ENCODE assay signal across 27 mouse cellular contexts in genomic region chr13:31966931-31967532, GRCm38 (mm10).
DNase-seq lines count a peak whose midpoint lies in the region; ATAC-seq lines count a peak whose summit lies in the region.
"Had no signal": no experiment of that assay in that cellular context is flagged by ENCODE, and none has a peak within 500 bp of the region (broad histone marks: within the 10 kb centered on the region; RNA-seq: fewer than 3 reads in every experiment).

No protein-coding gene starts in this region.

- H3K36me3 ChIP-seq in embryonic facial prominence, embryonic 11.5 days (replicated peaks; ENCODE audit: control insufficient read depth, insufficient read depth, low read depth, low read length): no peaks in the 10 kb centered on the region
- no peaks in the 10 kb centered on the region for H3K36me3 ChIP-seq in limb, embryonic 10.5 days
- H3K36me3 ChIP-seq: heart, embryonic 13.5 days; hindbrain, embryonic 15.5 days; midbrain, embryonic 12.5 days; neural tube, embryonic 15.5 days; stomach, embryonic 15.5 days had no signal

- H3K9me3 ChIP-seq in embryonic facial prominence, embryonic 11.5 days (replicated peaks; ENCODE audit: control insufficient read depth, low read length): no peaks in the 10 kb centered on the region
- no peaks in the 10 kb centered on the region for H3K9me3 ChIP-seq in limb, embryonic 10.5 days (replicated peaks)
- H3K9me3 ChIP-seq: heart, embryonic 13.5 days; hindbrain, embryonic 15.5 days; midbrain, embryonic 12.5 days; neural tube, embryonic 15.5 days; stomach, embryonic 15.5 days had no signal

- H3K4me2 ChIP-seq in embryonic facial prominence, embryonic 11.5 days (ENCODE audit: low read depth, low read length): no peak overlapping the region
- H3K4me2 ChIP-seq: heart, embryonic 13.5 days; hindbrain, embryonic 15.5 days; midbrain, embryonic 12.5 days; neural tube, embryonic 15.5 days; stomach, embryonic 15.5 days had no signal

- peaks cover 2% of the 10 kb centered on the region; the same call in 1 of the 2 replicates for H3K4me1 ChIP-seq in embryonic facial prominence, embryonic 11.5 days (ENCODE audit: control insufficient read depth, insufficient read depth, low read length)
- peaks cover 32% of the 10 kb centered on the region for H3K4me1 ChIP-seq in limb, embryonic 10.5 days
- H3K4me1 ChIP-seq: midbrain, embryonic 12.5 days; stomach, embryonic 15.5 days had no signal

- 36% methylated on average over 3 of the region's 3 CpGs for WGBS in embryonic facial prominence, embryonic 11.5 days
- WGBS in limb, embryonic 10.5 days: 45% methylated on average over 3 of the region's 3 CpGs

- no peaks in the 10 kb centered on the region for H3K27me3 ChIP-seq in embryonic facial prominence, embryonic 11.5 days (ENCODE audit: control insufficient read depth, insufficient read depth, low read length)
- peaks cover 75% of the 10 kb centered on the region for H3K27me3 ChIP-seq in limb, embryonic 10.5 days (ENCODE audit: low read depth, poor library complexity, severe bottlenecking)
- H3K27me3 ChIP-seq: heart, embryonic 13.5 days; hindbrain, embryonic 15.5 days; midbrain, embryonic 12.5 days; neural tube, embryonic 15.5 days; stomach, embryonic 15.5 days had no signal

- ATAC-seq in embryonic facial prominence, embryonic 11.5 days (replicated peaks; ENCODE audit: insufficient number of reproducible peaks, low FRiP score, low TSS enrichment, low read depth): no peak; the same call in 1 of the 2 replicates
- ATAC-seq: CD4-positive, CD25-positive, alpha-beta regulatory T cell, adult 4 months; forebrain, embryonic 16.5 days had no signal

- H3K9ac ChIP-seq in embryonic facial prominence, embryonic 11.5 days (replicated peaks; ENCODE audit: low read length): no peak overlapping the region
- H3K9ac ChIP-seq: heart, embryonic 13.5 days; hindbrain, embryonic 15.5 days; liver, embryonic 14.5 days; midbrain, embryonic 12.5 days; neural tube, embryonic 15.5 days; stomach, embryonic 15.5 days had no signal

- peak overlapping the region; percentile 48 for H3K27ac ChIP-seq in embryonic facial prominence, embryonic 11.5 days (replicated peaks; ENCODE audit: low read depth, low read length)
- H3K27ac ChIP-seq in limb, embryonic 10.5 days: peak overlapping the region; percentile 58; the same call in 1 of the 2 replicates
- H3K27ac ChIP-seq: heart, embryonic 13.5 days; hindbrain, embryonic 15.5 days; liver, embryonic 14.5 days; midbrain, embryonic 12.5 days; neural tube, embryonic 15.5 days; stomach, embryonic 15.5 days had no signal

- H3K4me3 ChIP-seq in embryonic facial prominence, embryonic 11.5 days (ENCODE audit: low read depth, low read length): no peak overlapping the region
- no peak overlapping the region for H3K4me3 ChIP-seq in limb, embryonic 10.5 days
- H3K4me3 ChIP-seq: heart, embryonic 13.5 days; hindbrain, embryonic 15.5 days; midbrain, embryonic 12.5 days; neural tube, embryonic 15.5 days; stomach, embryonic 15.5 days had no signal

- peak; percentile 48 for DNase-seq in embryo, embryonic 10 days (ENCODE audit: low spot score)
- DNase-seq in embryo, embryonic 9.5 days (ENCODE audit: extremely low spot score): no peak
- peak; percentile 25 for DNase-seq in 3T3-L1 (ENCODE audit: low read depth, low spot score)
- DNase-seq in embryonic facial prominence, embryonic 11.5 days (ENCODE audit: low spot score): peak; percentile 65
- no peak for DNase-seq in limb, embryonic 10.5 days (ENCODE audit: low spot score)
- no peak for DNase-seq in lung, postnatal 36 days
- no peak for DNase-seq in kidney, postnatal 36 days
- DNase-seq: adrenal gland, postnatal 25 days; cerebellum, adult 11-12 months; cerebellum, adult 9-11 months; heart, postnatal 10 days; kidney, adult 18-20 months; kidney, postnatal 4 days; layer of hippocampus, postnatal 36 days; liver; lung, adult 2 months; retina, postnatal 1 day; right cerebral cortex, postnatal 25 days; thymus, postnatal 14 days had no signal

Comparison
In these comparisons a context has a peak if more than half of its experiments do, and no peak if none do; other contexts are left out.
1. DNase-seq: peak in embryo, embryonic 10 days (single experiment), 3T3-L1 (single experiment) and embryonic facial prominence, embryonic 11.5 days (single experiment); none in embryo, embryonic 9.5 days (single experiment), limb, embryonic 10.5 days (single experiment), lung, postnatal 36 days (single experiment) and kidney, postnatal 36 days (0 of 2).